Mouse (Mus musculus) inflammation-experienced regulatory T-cells, adult 16 weeks (primary cell): ENCODE measurements around the gene Opalin. TPM values are rescaled to one million over a fixed set of nuclear protein-coding genes. Genes with fewer than 3 reads are reported as not detected.

ENCODE experiments used
- polyA plus RNA-seq: library from polyadenylated mRNA; unstranded; fragments of 100-300 nt; shearing (Covaris generic); gene quantifications from one replicate; pipeline ENCODE4 v1.2.1, GENCODE M21; 2017

Opalin gene
- polyA plus RNA-seq = not detected

DNA sequence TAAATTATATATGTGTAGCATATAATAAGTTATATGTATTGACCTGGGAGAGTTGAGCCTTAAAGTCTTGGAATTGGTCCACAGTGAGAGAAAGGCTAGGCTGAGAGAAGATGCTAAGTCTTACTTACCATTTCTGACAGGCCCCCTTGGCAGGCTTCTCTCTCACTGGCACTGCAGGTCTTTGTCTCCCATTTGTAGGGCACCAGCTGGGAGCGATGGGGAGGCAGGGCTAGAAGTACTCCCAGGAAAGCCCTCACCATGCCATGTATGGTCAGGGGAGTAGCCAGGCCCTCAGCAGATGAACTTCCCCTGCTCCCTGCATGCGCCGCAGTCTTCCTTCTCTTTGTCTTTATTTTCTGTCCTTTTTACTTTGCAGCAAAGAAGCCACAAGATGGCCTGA lies at the start of gene Opalin:
TSS of gene Opalin (minus strand) at position 208 of the 400 bp plus-strand sequence.

DNA sequence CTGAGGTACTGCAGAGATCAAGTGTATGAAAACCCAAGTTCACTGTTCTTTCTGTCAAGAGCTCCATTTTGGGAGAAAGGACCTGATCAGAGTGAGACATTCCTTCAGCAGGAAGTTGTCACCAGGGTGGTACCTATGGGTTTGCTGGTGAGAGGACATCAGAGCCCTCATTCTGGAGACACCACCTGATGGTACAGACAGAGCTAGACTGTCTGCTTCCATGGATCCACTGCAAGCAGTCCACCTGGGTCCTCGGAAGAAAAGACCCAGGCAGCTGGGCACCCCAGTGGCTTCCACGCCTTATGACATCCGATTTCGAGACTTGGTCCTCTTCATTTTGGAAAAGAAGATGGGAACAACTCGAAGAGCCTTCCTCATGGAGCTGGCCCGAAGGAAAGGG lies 47.7 kb downstream of the Opalin start, which contains the start of gene Dntt:
TSS of gene Dntt (plus strand) at position 57 of the 400 bp plus-strand sequence.

Other genes starting within 250 kb of the Opalin start
- 2.0 TPM for gene Ccnj, start 245.8 kb downstream of the Opalin start, polyA plus RNA-seq
- gene Zfp518a, start 182.4 kb downstream of the Opalin start, polyA plus RNA-seq = 24.5 TPM
- gene Blnk, start 82.6 kb downstream of the Opalin start, polyA plus RNA-seq = 2.6 TPM
- 1.1 TPM for gene Dntt, start 47.8 kb downstream of the Opalin start, polyA plus RNA-seq
- gene Tll2, start 129.7 kb upstream of the Opalin start, polyA plus RNA-seq = not detected
- 29.4 TPM for gene Tm9sf3, start 186.9 kb upstream of the Opalin start, polyA plus RNA-seq